Mouse (Mus musculus): Measurements from ENCODE around the gene Bcl10. TPM values are rescaled to one million over a fixed set of nuclear protein-coding genes. Genes with fewer than 3 reads are reported as not detected.
"Not testable (repeated sequence)": the region's sequence is repeated elsewhere in the genome, so short reads cannot be mapped to it uniquely, and the experiment has no call there.

The Bcl10 gene
- polyA plus RNA-seq (2015; fragmentation: Nextera tagmentation; extraction: Ambion mirVana) = 39.1 and 40.3 TPM in 2 replicates

GRCm38 (mm10) chr3:145922019-145922854 is at the start of gene Bcl10:
Bcl10 (plus strand) TSS chr3:145922804.
- no peak for TF ChIP-seq CTCF (IDR thresholded peaks at IDR 0.05; ENCODE audit: low read depth)
- 36% methylated on average over 11 of the region's 11 CpGs for WGBS
- Histone ChIP-seq H3K9ac (ENCODE audit: low read depth, low read length) (no peak within 1 kb of the TSS), H3K4me1 (replicated peaks; ENCODE audit: control insufficient read depth, insufficient read depth, low read length) (peaks cover 8% of the 10 kb centered on the region), H3K27ac (ENCODE audit: low read depth, low read length) (peak within 1 kb of the TSS; percentile 54), H3K4me3 (ENCODE audit: low read depth, low read length) (peak within 1 kb of the TSS; percentile 79), H3K36me3 (ENCODE audit: control insufficient read depth, insufficient read depth) (no peaks in the 10 kb centered on the region), H3K9me3 (ENCODE audit: control insufficient read depth) (no peaks in the 10 kb centered on the region), H3K4me2 (replicated peaks; ENCODE audit: low read depth) (peak within 1 kb of the TSS; percentile 65), H3K27me3 (replicated peaks; ENCODE audit: control insufficient read depth, insufficient read depth, low read length) (no peaks in the 10 kb centered on the region)
- no peak for ATAC-seq

- WGBS = 87% methylated on average over 1 of the region's 1 CpGs
- no peak overlapping the region for H3K27ac ChIP-seq (ENCODE audit: low read depth, low read length)
- ATAC-seq = no peak
- H3K4me2 ChIP-seq (replicated peaks; ENCODE audit: low read depth) = no peak overlapping the region
- TF ChIP-seq CTCF (IDR thresholded peaks at IDR 0.05; ENCODE audit: low read depth) = no peak
- no peaks in the 10 kb centered on the region; the same call in 1 of the 2 replicates for H3K36me3 ChIP-seq (ENCODE audit: control insufficient read depth, insufficient read depth)
- H3K27me3 ChIP-seq (replicated peaks; ENCODE audit: control insufficient read depth, insufficient read depth, low read length) = no peaks in the 10 kb centered on the region
- H3K4me3 ChIP-seq (ENCODE audit: low read depth, low read length) = no peak overlapping the region
- H3K9me3 ChIP-seq (ENCODE audit: control insufficient read depth) = no peaks in the 10 kb centered on the region
- no peak overlapping the region for H3K9ac ChIP-seq (ENCODE audit: low read depth, low read length)
- no peaks in the 10 kb centered on the region for H3K4me1 ChIP-seq (replicated peaks; ENCODE audit: control insufficient read depth, insufficient read depth, low read length)
These were observed 49.3 kb upstream of the Bcl10 start for GRCm38 (mm10) chr3:145873271-145873670.

- no peak for ATAC-seq
- Histone ChIP-seq H3K9me3 (ENCODE audit: control insufficient read depth) (no peaks in the 10 kb centered on the region), H3K4me2 (replicated peaks; ENCODE audit: low read depth) (no peak overlapping the region), H3K9ac (ENCODE audit: low read depth, low read length) (no peak overlapping the region), H3K4me3 (ENCODE audit: low read depth, low read length) (no peak overlapping the region), H3K27ac (ENCODE audit: low read depth, low read length) (no peak overlapping the region), H3K36me3 (ENCODE audit: control insufficient read depth, insufficient read depth) (no peaks in the 10 kb centered on the region; the same call in 1 of the 2 replicates), H3K27me3 (replicated peaks; ENCODE audit: control insufficient read depth, insufficient read depth, low read length) (no peaks in the 10 kb centered on the region), H3K4me1 (replicated peaks; ENCODE audit: control insufficient read depth, insufficient read depth, low read length) (no peaks in the 10 kb centered on the region)
- TF ChIP-seq CTCF (IDR thresholded peaks at IDR 0.05; ENCODE audit: low read depth) = no peak
- WGBS = 78% methylated on average over 4 of the region's 4 CpGs
These were observed 48.5 kb upstream of the Bcl10 start for GRCm38 (mm10) chr3:145874126-145874525.

- Histone ChIP-seq H3K27me3 (replicated peaks; ENCODE audit: control insufficient read depth, insufficient read depth, low read length) (no peaks in the 10 kb centered on the region), H3K4me3 (ENCODE audit: low read depth, low read length) (no peak overlapping the region), H3K36me3 (ENCODE audit: control insufficient read depth, insufficient read depth) (no peaks in the 10 kb centered on the region; the same call in 1 of the 2 replicates), H3K4me1 (replicated peaks; ENCODE audit: control insufficient read depth, insufficient read depth, low read length) (no peaks in the 10 kb centered on the region), H3K9ac (ENCODE audit: low read depth, low read length) (no peak overlapping the region), H3K9me3 (ENCODE audit: control insufficient read depth) (no peaks in the 10 kb centered on the region), H3K27ac (ENCODE audit: low read depth, low read length) (no peak overlapping the region), H3K4me2 (replicated peaks; ENCODE audit: low read depth) (no peak overlapping the region)
- ATAC-seq = no peak
- WGBS = 74% methylated on average over 11 of the region's 11 CpGs
- no peak for TF ChIP-seq CTCF (IDR thresholded peaks at IDR 0.05; ENCODE audit: low read depth)
These were observed 46.5 kb upstream of the Bcl10 start for GRCm38 (mm10) chr3:145876120-145876519.

- not testable (repeated sequence) for H3K36me3 ChIP-seq (ENCODE audit: control insufficient read depth, insufficient read depth); H3K9ac ChIP-seq (ENCODE audit: low read depth, low read length); ATAC-seq; H3K27me3 ChIP-seq (replicated peaks; ENCODE audit: control insufficient read depth, insufficient read depth, low read length); H3K4me1 ChIP-seq (replicated peaks; ENCODE audit: control insufficient read depth, insufficient read depth, low read length); H3K27ac ChIP-seq (ENCODE audit: low read depth, low read length); H3K9me3 ChIP-seq (ENCODE audit: control insufficient read depth); H3K4me3 ChIP-seq (ENCODE audit: low read depth, low read length); H3K4me2 ChIP-seq (replicated peaks; ENCODE audit: low read depth)
- 94% methylated on average over 13 of the region's 14 CpGs for WGBS
These were observed 43.7 kb upstream of the Bcl10 start for GRCm38 (mm10) chr3:145878867-145879266.

- no peak overlapping the region for H3K27ac ChIP-seq (ENCODE audit: low read depth, low read length)
- no peak for ATAC-seq
- no peak overlapping the region for H3K4me2 ChIP-seq (replicated peaks; ENCODE audit: low read depth)
- no peak for TF ChIP-seq CTCF (IDR thresholded peaks at IDR 0.05; ENCODE audit: low read depth)
- WGBS = 71% methylated on average over 1 of the region's 1 CpGs
- H3K9me3 ChIP-seq (ENCODE audit: control insufficient read depth) = no peaks in the 10 kb centered on the region
- H3K27me3 ChIP-seq (replicated peaks; ENCODE audit: control insufficient read depth, insufficient read depth, low read length) = no peaks in the 10 kb centered on the region
- H3K9ac ChIP-seq (ENCODE audit: low read depth, low read length) = no peak overlapping the region
- H3K4me1 ChIP-seq (replicated peaks; ENCODE audit: control insufficient read depth, insufficient read depth, low read length) = no peaks in the 10 kb centered on the region
- H3K36me3 ChIP-seq (ENCODE audit: control insufficient read depth, insufficient read depth) = no peaks in the 10 kb centered on the region; the same call in 1 of the 2 replicates
- H3K4me3 ChIP-seq (ENCODE audit: low read depth, low read length) = no peak overlapping the region
These were observed 42.3 kb upstream of the Bcl10 start for GRCm38 (mm10) chr3:145880335-145880734.

All from intestine, postnatal 0 days (tissue).